Mouse (Mus musculus) forelimb bud, embryonic 11.5 days (tissue): Measurements from ENCODE around the gene Krtap17-1.

Source experiments
- DNase-seq: peaks from one replicate; pipeline ENCODE4 v3.0.0-alpha.2; 2012; ENCODE audit warnings: low read depth, low spot score

The Krtap17-1 gene

GRCm38 (mm10) chr11:99993620-99994383, at the start of gene Krtap17-1:
Gene Krtap17-1, minus strand, starts transcription at chr11:99993994.
- DNase-seq = peak; percentile 27

GRCm38 (mm10) chr11:100041454-100041853, 47.7 kb upstream of the Krtap17-1 start, which contains the start of gene Krt34:
Gene Krt34, minus strand, starts transcription at chr11:100041554.
- no peak for DNase-seq

GRCm38 (mm10) chr11:100029768-100030167, 36.0 kb upstream of the Krtap17-1 start, which contains the start of gene Krt33b:
Gene Krt33b, minus strand, starts transcription at chr11:100029868.
- no peak for DNase-seq

- no peak for DNase-seq
These were observed 27.6 kb upstream of the Krtap17-1 start for GRCm38 (mm10) chr11:100021438-100021837.

- no peak for DNase-seq
These were observed 25.7 kb upstream of the Krtap17-1 start for GRCm38 (mm10) chr11:100019466-100019865.

- DNase-seq = no peak
These were observed 22.3 kb upstream of the Krtap17-1 start, which contains the start of gene Krt33a for GRCm38 (mm10) chr11:100016112-100016511. Gene Krt33a, minus strand, starts transcription at chr11:100016212.

GRCm38 (mm10) chr11:100013691-100014171, 19.9 kb upstream of the Krtap17-1 start:
- DNase-seq = no peak

GRCm38 (mm10) chr11:100010682-100011081, 16.9 kb upstream of the Krtap17-1 start:
- DNase-seq = no peak

- DNase-seq = no peak
These were observed 14.5 kb upstream of the Krtap17-1 start for GRCm38 (mm10) chr11:100008336-100008735.

- DNase-seq = no peak
These were observed 12.8 kb upstream of the Krtap17-1 start for GRCm38 (mm10) chr11:100006624-100007023.

- no peak for DNase-seq
These were observed 12.1 kb upstream of the Krtap17-1 start for GRCm38 (mm10) chr11:100005905-100006304.

GRCm38 (mm10) chr11:100004846-100005245, 11.1 kb upstream of the Krtap17-1 start:
- peak; percentile 45 for DNase-seq

GRCm38 (mm10) chr11:99999091-99999490, 5.3 kb upstream of the Krtap17-1 start:
- no peak for DNase-seq

GRCm38 (mm10) chr11:99994384-99994661, 529 bp upstream of the Krtap17-1 start:
- no peak for DNase-seq

- DNase-seq = no peak
These were observed 3.2 kb downstream of the Krtap17-1 start for GRCm38 (mm10) chr11:99990571-99990970.

- DNase-seq = no peak
These were observed 3.9 kb downstream of the Krtap17-1 start for GRCm38 (mm10) chr11:99989881-99990405.

GRCm38 (mm10) chr11:99988530-99988929, 5.3 kb downstream of the Krtap17-1 start:
- DNase-seq = no peak

GRCm38 (mm10) chr11:99986180-99986647, 7.6 kb downstream of the Krtap17-1 start, which contains the start of gene Krtap16-1:
Gene Krtap16-1, minus strand, starts transcription at chr11:99986597.
- DNase-seq = no peak

GRCm38 (mm10) chr11:99985291-99986092, 8.3 kb downstream of the Krtap17-1 start:
- DNase-seq = no peak

GRCm38 (mm10) chr11:99983442-99983841, 10.4 kb downstream of the Krtap17-1 start:
- DNase-seq = no peak

GRCm38 (mm10) chr11:99982731-99983130, 11.1 kb downstream of the Krtap17-1 start:
- no peak for DNase-seq

GRCm38 (mm10) chr11:99978953-99979352, 14.8 kb downstream of the Krtap17-1 start, which contains the start of gene Krtap29-1:
Gene Krtap29-1, minus strand, starts transcription at chr11:99979053.
- no peak for DNase-seq
